Mouse (Mus musculus) brain, embryonic 14.5 days (tissue): ENCODE data around the gene Mmel1. TPM values are rescaled to one million over a fixed set of nuclear protein-coding genes. Genes with fewer than 3 reads are reported as not detected.

Experiments used
- DNase-seq: peaks from one replicate; pipeline ENCODE4 v3.0.0-alpha.2; 2011; ENCODE audit warnings: low read depth
- CTCF ChIP-seq: fragments of 200-500 bp; IDR thresholded peaks from 2 replicates; pipeline ENCODE4 v1.5.1; 2012; ENCODE audit warnings: inconsistent platforms, mild to moderate bottlenecking, moderate library complexity, borderline replicate concordance; ENCODE audit not compliant: insufficient read depth, insufficient read length; ENCODE audit errors: extremely low read depth
- POLR2A ChIP-seq: fragments of 200-500 bp; IDR thresholded peaks from 2 replicates; pipeline ENCODE4 v1.6.1; 2012; ENCODE audit warnings: mild to moderate bottlenecking, inconsistent platforms, borderline replicate concordance; ENCODE audit not compliant: poor library complexity, insufficient read depth, insufficient read length, severe bottlenecking; ENCODE audit errors: extremely low read depth
- polyA plus RNA-seq: library from polyadenylated mRNA; depleted of rRNA; stranded (reverse); fragments of >200 nt; gene quantifications from 2 replicates; pipeline ENCODE4 v1.2.3, GENCODE M21; 2012

Gene Mmel1
- polyA plus RNA-seq, 1 experiment: 0.29 TPM

GRCm38 (mm10) chr4:154853881-154854280 is 15.5 kb upstream of the Mmel1 start:
- no peak for TF ChIP-seq CTCF
- no peak for TF ChIP-seq POLR2A
- DNase-seq: no peak

DNA sequence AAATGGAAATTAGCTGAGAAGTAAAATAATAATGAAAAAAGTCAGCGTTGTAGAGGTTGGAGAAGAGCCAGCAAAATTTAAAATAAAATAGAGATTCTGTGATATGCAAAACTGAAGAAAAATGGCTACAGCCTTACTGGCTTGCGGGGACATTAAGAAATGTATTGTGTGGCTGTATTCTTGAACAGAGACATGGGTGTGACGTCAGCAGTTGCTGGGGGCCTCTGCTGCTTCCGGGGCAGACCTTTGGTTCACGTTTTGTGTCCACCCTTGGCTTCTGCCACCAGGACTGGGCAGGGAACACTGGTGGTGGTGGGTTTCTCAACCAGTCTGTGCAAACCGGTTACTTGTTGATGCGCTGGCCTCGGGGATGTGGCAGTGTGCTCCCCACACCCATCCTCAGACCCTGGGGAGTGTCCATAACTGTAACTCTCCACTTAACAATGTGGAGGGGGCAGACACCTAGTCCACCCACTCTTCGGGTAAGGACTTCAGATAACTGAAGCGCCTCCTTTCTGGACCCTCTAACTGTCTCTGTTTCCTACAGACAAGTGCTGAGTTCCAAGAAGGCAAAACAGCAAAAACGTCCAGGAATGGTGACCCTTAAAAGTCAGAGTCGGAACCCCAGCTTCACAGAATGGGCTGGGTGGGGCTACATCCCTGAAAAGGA is 14.6 kb upstream of the Mmel1 start:
- no peak for DNase-seq
- no peak for TF ChIP-seq CTCF

DNA sequence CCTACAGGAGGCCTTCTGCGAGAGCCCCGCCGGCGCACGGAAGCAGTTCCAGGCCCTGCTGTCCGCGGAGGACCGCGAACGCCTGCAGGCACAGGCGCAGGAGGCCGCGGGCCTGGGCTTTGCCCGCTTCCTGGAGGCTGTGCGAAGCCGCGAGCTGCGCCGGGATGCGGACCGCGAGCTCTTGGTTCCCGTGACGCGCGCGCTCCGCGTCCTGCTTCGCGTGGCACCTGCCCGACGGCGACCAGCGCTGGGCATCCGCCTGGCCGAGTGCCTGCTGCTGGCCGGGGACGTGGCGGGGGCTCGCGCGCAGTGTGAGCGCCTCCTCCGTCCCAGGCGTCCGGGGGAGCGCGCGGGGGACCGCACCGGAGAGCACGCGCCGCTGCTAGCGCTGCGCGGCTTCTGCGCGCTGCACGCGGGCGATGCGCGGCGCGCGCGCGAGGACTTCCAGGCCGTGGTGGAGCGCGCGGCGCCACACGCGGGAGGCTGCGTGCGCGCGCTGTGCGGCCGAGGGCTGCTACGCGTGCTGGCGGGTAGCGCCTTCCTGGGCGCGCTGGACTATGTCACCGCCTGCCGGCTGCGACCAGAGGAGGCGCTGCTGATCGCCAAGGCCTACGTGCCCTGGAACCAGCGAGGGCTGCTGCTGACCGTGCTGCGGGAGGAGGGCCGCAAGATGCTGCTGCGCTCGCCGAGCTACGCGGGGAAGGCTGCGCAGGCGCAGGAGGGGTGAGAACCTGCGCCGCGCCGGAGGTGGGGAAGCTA is 13.5 kb upstream of the Mmel1 start:
- peak; percentile 70; the same call in 1 of the 2 replicates for TF ChIP-seq POLR2A
- TF ChIP-seq CTCF: peak; percentile 65
- peak; percentile 98 for DNase-seq

DNA sequence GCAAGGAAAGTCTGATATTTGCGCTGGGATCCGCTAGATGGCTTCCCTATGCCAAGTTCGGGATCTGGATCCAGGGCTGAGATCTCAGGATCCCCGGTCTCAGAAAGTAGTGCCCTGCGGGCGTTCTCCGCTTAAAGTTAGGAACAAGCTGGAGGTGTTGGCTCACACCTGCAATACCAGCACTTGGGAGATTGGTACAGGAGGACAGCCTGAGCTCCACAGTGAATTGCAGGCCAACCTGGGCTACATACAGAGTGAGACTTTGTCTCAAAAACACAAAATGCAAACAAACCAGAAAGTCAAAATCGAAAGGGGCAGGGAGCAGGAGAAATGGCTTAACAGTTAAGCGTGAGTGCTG is 12.9 kb upstream of the Mmel1 start:
- DNase-seq: no peak
- TF ChIP-seq POLR2A (no peak), CTCF (no peak)

GRCm38 (mm10) chr4:154856882-154857281 is 12.5 kb upstream of the Mmel1 start:
- TF ChIP-seq POLR2A (no peak), CTCF (peak; percentile 19; the same call in 1 of the 2 replicates)

GRCm38 (mm10) chr4:154857366-154858240 is 11.8 kb upstream of the Mmel1 start:
- TF ChIP-seq CTCF: no peak
- no peak for TF ChIP-seq POLR2A
- no peak for DNase-seq

More at GRCm38 (mm10) chr4:154856882-154857281, 12.5 kb upstream of the Mmel1 start:
- DNase-seq: no peak

DNA sequence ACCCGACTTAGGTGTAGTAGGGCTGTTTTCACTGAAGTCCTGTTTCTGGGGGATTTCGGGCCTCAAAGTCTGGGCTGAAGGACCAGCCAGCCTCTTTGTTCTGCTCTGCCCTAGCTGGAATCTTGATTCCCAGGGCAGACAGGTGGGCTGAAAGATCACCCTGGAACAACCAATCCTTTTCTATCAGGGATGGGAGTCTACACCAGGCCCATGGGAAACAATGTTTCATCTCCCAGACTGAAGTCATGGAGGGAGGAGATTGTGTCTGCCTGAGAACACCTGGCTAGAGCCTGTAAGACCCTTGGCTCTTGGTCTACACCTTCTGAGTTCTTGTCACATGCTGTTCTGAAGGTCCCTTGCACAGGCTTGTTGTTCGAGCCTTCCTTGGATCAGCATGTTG is 10.8 kb upstream of the Mmel1 start:
- DNase-seq: no peak
- no peak for TF ChIP-seq CTCF
- no peak for TF ChIP-seq POLR2A

DNA sequence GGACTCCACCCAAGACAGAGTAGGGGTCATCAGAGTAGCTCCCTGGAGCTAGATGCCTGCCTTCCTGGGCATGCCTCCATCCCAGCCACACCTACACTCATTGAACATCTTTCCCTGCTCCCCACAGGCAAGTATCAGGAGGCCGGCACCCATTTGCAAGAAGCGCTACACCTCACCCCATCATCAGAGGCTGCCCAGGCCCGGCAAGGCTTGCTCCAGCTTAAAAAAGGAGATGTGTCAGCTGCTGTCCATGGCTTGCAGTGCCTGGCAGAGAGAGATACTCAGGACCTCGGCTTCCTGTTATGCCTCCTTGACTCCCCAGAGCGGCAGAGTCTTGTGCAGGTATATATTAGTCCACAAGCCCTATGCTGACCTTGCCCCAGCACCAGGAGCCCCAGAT is 7.4 kb upstream of the Mmel1 start:
- no peak for DNase-seq

DNA sequence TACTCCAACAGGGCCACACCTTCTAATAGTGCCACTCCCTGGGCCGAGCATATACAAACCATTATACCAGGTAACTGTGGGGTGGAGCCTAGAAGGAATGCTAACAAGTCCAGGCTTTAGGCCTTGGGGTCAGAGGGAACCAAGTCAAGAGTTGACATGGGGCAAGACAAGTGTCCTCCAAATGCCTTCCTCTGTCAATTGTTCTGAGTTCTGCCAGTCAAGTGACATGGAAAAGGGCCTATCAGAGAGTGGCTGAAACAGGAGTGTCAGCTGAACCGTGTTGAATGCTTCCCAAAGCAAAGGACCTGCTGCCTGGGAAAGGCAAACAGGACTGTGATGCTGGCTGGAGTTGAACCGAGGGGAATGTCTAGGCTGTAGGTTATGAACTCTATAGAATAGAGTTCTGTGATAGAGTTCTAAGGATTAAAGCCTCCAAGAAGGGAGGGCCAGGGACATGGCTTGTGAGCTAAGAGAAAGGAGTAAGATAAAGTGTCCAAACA is 5.9 kb upstream of the Mmel1 start:
- TF ChIP-seq CTCF (no peak), POLR2A (no peak)
- DNase-seq: no peak

More for the DNA sequence above, 7.4 kb upstream of the Mmel1 start:
- TF ChIP-seq CTCF (no peak), POLR2A (no peak)

GRCm38 (mm10) chr4:154864271-154864771 is 5.1 kb upstream of the Mmel1 start:
- TF ChIP-seq CTCF (peak; percentile 60), POLR2A (peak; percentile 50; the same call in 1 of the 2 replicates)
- DNase-seq: peak; percentile 97
